Mouse (Mus musculus) stomach, embryonic 16.5 days (tissue): ENCODE measurements around the gene Ttll6. TPM values are rescaled to one million over a fixed set of nuclear protein-coding genes. Genes with fewer than 3 reads are reported as not detected.

Experiments used
- ATAC-seq: fragments of 200-750 bp; cut with Nextera tagmentation; 2 replicates; pipeline ENCODE4 v1.8.0; 2017; ENCODE audit warnings: moderate number of reproducible peaks, moderate TSS enrichment; ENCODE audit not compliant: insufficient read depth, low FRiP score
- H3K27ac ChIP-seq: fragments of 300-500 bp; sonication (generic); 2 replicates; pipeline ENCODE4 v1.5.1; 2014; ENCODE audit warnings: low read length
- H3K27me3 ChIP-seq: fragments of 300-500 bp; sonication (generic); 2 replicates; pipeline ENCODE4 v1.6.1; 2014; ENCODE audit warnings: low read length, control low read depth, mixed read lengths; ENCODE audit not compliant: control insufficient read depth, insufficient read depth
- H3K36me3 ChIP-seq: fragments of 300-500 bp; sonication (generic); 2 replicates; pipeline ENCODE4 v1.6.1; 2014; ENCODE audit warnings: low read length; ENCODE audit not compliant: control insufficient read depth, insufficient read depth
- H3K4me1 ChIP-seq: fragments of 300-500 bp; sonication (generic); 2 replicates; pipeline ENCODE4 v1.6.1; 2014; ENCODE audit warnings: low read length, control low read depth, mixed read lengths; ENCODE audit not compliant: control insufficient read depth, insufficient read depth
- H3K4me2 ChIP-seq: fragments of 300-500 bp; sonication (generic); 2 replicates; pipeline ENCODE4 v1.6.1; 2014; ENCODE audit warnings: low read depth, low read length, mixed read lengths
- H3K4me3 ChIP-seq: fragments of 300-500 bp; sonication (generic); replicated peaks from 2 replicates; pipeline ENCODE4 v1.5.1; 2014; ENCODE audit warnings: mild to moderate bottlenecking, low read length
- H3K9ac ChIP-seq: fragments of 300-500 bp; sonication (generic); 2 replicates; pipeline ENCODE4 v1.6.1; 2014; ENCODE audit warnings: low read length
- H3K9me3 ChIP-seq: fragments of 300-500 bp; sonication (generic); replicated peaks from 2 replicates; pipeline ENCODE4 v1.6.1; 2016; ENCODE audit warnings: low read length, control low read depth; ENCODE audit not compliant: control insufficient read depth
- WGBS: fragments of 180-500 bp; shearing (Covaris S2); extraction: QIAGEN DNeasy Blood & Tissue Kit; methylation state at CpG from one replicate; pipeline ENCODE4 v1.1.7; 2014; 5-methylcytosine and 5-hydroxymethylcytosine counted together
- polyA plus RNA-seq: library from polyadenylated mRNA; unstranded; fragments of >200 nt; fragmentation: Nextera tagmentation; extraction: Ambion mirVana; gene quantifications from 2 replicates; pipeline ENCODE4 v1.2.1, GENCODE M21; 2015

The Ttll6 gene
- polyA plus RNA-seq, 1 experiment from 2014 or later = 0.58 TPM

- no peak overlapping the region for H3K27ac ChIP-seq
- H3K36me3 ChIP-seq = no peaks in the 10 kb centered on the region
- 58% methylated on average over 4 of the region's 4 CpGs for WGBS
- H3K4me1 ChIP-seq = peaks cover 8% of the 10 kb centered on the region; the same call in 1 of the 2 replicates
- no peak overlapping the region for H3K9ac ChIP-seq
- peaks cover 11% of the 10 kb centered on the region for H3K27me3 ChIP-seq
- H3K4me3 ChIP-seq = no peak overlapping the region
- H3K4me2 ChIP-seq = no peak overlapping the region
- no peak for ATAC-seq
- H3K9me3 ChIP-seq = no peaks in the 10 kb centered on the region
Observed at GRCm38 (mm10) chr11:96143766-96144165, 10.2 kb downstream of the Ttll6 start.

DNA sequence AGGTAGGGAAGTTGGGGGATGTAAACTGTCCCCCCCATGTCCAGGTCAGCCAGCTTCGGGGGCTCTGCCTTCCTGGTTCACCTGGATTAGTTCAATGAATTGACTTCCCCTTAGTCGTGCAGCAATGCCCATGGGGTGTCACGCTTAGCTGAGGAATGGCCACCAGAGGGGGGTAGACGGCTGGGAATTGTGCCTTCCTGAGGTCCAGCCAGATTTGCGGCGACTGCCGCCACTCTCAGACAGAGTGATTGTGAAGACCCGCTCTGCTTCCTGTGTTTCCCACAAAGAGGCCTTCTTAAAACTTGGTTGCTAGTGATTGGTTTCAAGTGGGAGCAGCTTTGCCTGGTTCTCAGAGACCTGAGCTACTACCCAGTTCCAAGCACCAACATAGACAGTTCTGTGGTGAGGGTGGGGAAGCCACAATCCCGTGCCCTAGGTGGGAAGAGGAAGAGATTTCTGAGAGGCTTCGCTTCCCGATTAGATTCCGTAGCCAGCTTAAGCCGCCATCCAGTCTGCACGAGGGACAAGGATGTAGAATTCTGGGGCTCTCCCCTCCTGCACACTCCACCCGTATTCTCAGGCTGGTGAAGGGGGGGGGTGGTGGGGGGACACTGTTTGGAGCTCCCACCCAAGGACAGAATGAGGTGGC lies 12.2 kb downstream of the Ttll6 start:
- H3K9me3 ChIP-seq = no peaks in the 10 kb centered on the region
- H3K4me1 ChIP-seq = peaks cover 8% of the 10 kb centered on the region; the same call in 1 of the 2 replicates
- no peaks in the 10 kb centered on the region for H3K36me3 ChIP-seq
- 1% methylated on average over 15 of the region's 15 CpGs for WGBS
- no peak overlapping the region for H3K9ac ChIP-seq
- peak overlapping the region; percentile 12; the same call in 1 of the 2 replicates for H3K4me3 ChIP-seq
- peak; percentile 78; the same call in 1 of the 2 replicates for ATAC-seq
- peaks cover 11% of the 10 kb centered on the region for H3K27me3 ChIP-seq
- peak overlapping the region; percentile 32 for H3K4me2 ChIP-seq
- H3K27ac ChIP-seq = no peak overlapping the region

GRCm38 (mm10) chr11:96147471-96147870 lies 13.9 kb downstream of the Ttll6 start:
- Histone ChIP-seq H3K4me2 (no peak overlapping the region), H3K9me3 (no peaks in the 10 kb centered on the region), H3K4me1 (peaks cover 4% of the 10 kb centered on the region; the same call in 1 of the 2 replicates), H3K9ac (no peak overlapping the region), H3K27ac (no peak overlapping the region), H3K4me3 (no peak overlapping the region), H3K36me3 (no peaks in the 10 kb centered on the region), H3K27me3 (peaks cover 14% of the 10 kb centered on the region)
- ATAC-seq = no peak
- WGBS = 65% methylated on average over 6 of the region's 6 CpGs

GRCm38 (mm10) chr11:96164769-96165168 lies 31.2 kb downstream of the Ttll6 start:
- peaks cover 41% of the 10 kb centered on the region for H3K27me3 ChIP-seq
- no peaks in the 10 kb centered on the region for H3K36me3 ChIP-seq
- H3K9ac ChIP-seq = no peak overlapping the region
- no peaks in the 10 kb centered on the region for H3K9me3 ChIP-seq
- ATAC-seq = no peak
- 44% methylated on average over 12 of the region's 12 CpGs for WGBS
- no peak overlapping the region for H3K4me2 ChIP-seq
- H3K4me3 ChIP-seq = no peak overlapping the region
- no peaks in the 10 kb centered on the region for H3K4me1 ChIP-seq
- H3K27ac ChIP-seq = no peak overlapping the region

DNA sequence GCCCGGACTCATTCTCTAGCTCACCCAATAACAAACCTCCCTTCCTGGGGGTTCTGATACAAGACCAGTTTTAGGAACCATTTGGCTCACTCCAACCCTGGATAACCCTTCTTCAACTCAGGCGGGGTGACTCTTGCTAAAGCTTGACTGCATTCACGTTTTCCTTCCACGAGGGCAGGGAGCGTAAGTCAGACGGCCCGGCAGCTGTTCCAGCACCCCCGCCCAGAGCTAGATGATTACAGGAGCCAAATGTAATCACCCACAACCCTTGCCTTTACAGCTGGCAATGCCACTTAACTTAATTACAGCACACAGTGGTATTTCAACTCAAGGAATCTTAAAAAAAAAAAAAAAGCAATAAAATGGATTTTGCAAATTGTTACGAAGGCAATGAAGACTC lies 34.5 kb downstream of the Ttll6 start:
- peaks cover 73% of the 10 kb centered on the region for H3K27me3 ChIP-seq
- H3K36me3 ChIP-seq = no peaks in the 10 kb centered on the region
- H3K4me3 ChIP-seq = no peak overlapping the region
- no peaks in the 10 kb centered on the region for H3K9me3 ChIP-seq
- H3K4me1 ChIP-seq = no peaks in the 10 kb centered on the region
- 31% methylated on average over 9 of the region's 9 CpGs for WGBS
- no peak overlapping the region for H3K27ac ChIP-seq
- no peak for ATAC-seq
- H3K4me2 ChIP-seq = no peak overlapping the region
- no peak overlapping the region for H3K9ac ChIP-seq

DNA sequence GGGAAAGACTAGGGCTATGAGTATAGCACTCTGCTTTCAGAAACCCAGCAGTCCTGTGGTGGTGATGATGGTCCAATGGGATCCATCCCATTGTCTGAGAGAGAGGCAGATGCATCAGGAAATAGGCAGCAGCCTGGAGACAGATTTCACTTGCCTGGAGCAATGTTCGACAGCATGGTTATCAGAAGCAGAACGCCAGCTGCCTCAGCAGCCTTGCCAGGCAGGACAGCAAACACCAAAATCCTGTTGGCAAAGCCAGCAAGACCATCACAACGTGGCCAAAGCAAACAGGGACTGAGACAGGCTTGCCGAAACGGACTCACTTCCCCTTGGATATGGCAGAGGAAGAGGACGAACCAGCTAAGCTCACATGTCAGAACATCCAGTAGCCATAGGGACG lies 35.4 kb downstream of the Ttll6 start:
- H3K27me3 ChIP-seq = peaks cover 82% of the 10 kb centered on the region
- H3K36me3 ChIP-seq = no peaks in the 10 kb centered on the region
- no peaks in the 10 kb centered on the region for H3K4me1 ChIP-seq
- ATAC-seq = no peak
- H3K4me3 ChIP-seq = no peak overlapping the region
- no peak overlapping the region for H3K9ac ChIP-seq
- no peaks in the 10 kb centered on the region for H3K9me3 ChIP-seq
- no peak overlapping the region for H3K4me2 ChIP-seq
- 18% methylated on average over 7 of the region's 7 CpGs for WGBS
- no peak overlapping the region for H3K27ac ChIP-seq

GRCm38 (mm10) chr11:96170711-96171379 lies 37.3 kb downstream of the Ttll6 start:
- WGBS = 7% methylated on average over 20 of the region's 20 CpGs
- Histone ChIP-seq H3K4me2 (no peak overlapping the region), H3K27ac (no peak overlapping the region), H3K4me1 (no peaks in the 10 kb centered on the region), H3K9ac (no peak overlapping the region), H3K27me3 (peaks cover 84% of the 10 kb centered on the region), H3K4me3 (no peak overlapping the region), H3K36me3 (no peaks in the 10 kb centered on the region), H3K9me3 (no peaks in the 10 kb centered on the region)
- ATAC-seq = no peak

- Histone ChIP-seq H3K36me3 (no peaks in the 10 kb centered on the region), H3K4me2 (no peak overlapping the region), H3K27me3 (peaks cover 90% of the 10 kb centered on the region), H3K9me3 (no peaks in the 10 kb centered on the region), H3K27ac (no peak overlapping the region), H3K4me3 (no peak overlapping the region), H3K4me1 (no peaks in the 10 kb centered on the region), H3K9ac (no peak overlapping the region)
- WGBS = 6% methylated on average over 3 of the region's 3 CpGs
- no peak for ATAC-seq
Observed at GRCm38 (mm10) chr11:96171601-96172000, 38.0 kb downstream of the Ttll6 start.

- no peak for ATAC-seq
- 2% methylated on average over 25 of the region's 25 CpGs for WGBS
- Histone ChIP-seq H3K27me3 (peaks cover 90% of the 10 kb centered on the region), H3K27ac (no peak overlapping the region), H3K36me3 (no peaks in the 10 kb centered on the region), H3K4me3 (no peak overlapping the region), H3K4me2 (no peak overlapping the region), H3K4me1 (no peaks in the 10 kb centered on the region), H3K9me3 (no peaks in the 10 kb centered on the region), H3K9ac (no peak overlapping the region)
Observed at GRCm38 (mm10) chr11:96172511-96173287, 39.1 kb downstream of the Ttll6 start.
